In the genomic region with DNA sequence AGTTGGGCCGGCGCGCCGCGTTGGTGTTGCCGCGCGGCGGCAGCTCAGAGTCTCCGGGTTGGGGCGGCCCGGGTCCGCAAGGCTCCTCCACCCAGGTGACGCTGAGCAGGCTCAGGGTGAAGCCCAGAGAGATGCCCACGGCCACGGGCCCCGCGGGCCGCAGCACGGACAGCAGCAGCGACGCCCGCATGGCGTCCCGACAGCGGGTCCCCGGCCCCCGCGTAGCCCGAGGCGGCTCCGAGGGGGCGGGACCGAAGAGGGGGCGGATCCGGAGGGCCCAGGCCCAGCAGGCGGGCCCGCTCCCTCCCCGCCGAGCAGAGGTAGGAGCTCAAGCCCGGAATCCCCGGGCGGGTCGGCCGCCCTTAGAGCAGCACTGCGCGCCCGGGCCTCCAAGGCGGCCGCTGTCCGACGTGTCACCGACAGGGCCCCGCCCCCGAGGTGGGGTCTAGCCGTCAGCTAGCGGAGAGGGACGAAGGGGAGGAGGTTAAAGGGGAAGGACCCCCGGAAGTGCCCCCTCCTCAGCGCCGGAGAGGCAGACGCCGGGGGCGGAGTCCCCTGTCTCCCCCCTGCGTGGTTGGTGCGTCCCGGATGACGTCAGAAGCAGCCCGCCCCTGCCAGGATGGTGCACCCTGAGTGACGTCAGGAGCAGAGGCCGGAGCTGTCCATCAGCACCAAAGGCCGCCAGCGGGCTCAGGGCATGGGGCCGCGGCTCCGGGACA, we compare ENCODE assay signal across 8 mouse cellular contexts. TPM values are rescaled to one million over a fixed set of nuclear protein-coding genes. Genes with fewer than 3 reads are reported as not detected.
A peak's percentile ranks its signal among the peaks of the same experiment; 100 is the strongest.
DNase-seq lines count a peak whose midpoint lies in the region.

TSS of gene Chpf (minus strand) at position 392 of the 719 bp plus-strand sequence.
TSS of gene Tmem198 (plus strand) at position 617 of the 719 bp plus-strand sequence.

- peak; percentile 99 for DNase-seq in adrenal gland, adult (ENCODE audit: inconsistent age in 2 of 2, low spot score in 1 of 2)
- peak; percentile 99 for DNase-seq in embryo, embryonic 10 days (ENCODE audit: low spot score)
- DNase-seq in gastrocnemius, postnatal 10 days, result peak; percentile 93
- peak; percentile 96 for DNase-seq in induced T-regulatory cell, adult 2 months (ENCODE audit: low read depth)
- peak; percentile 95 to 97 for DNase-seq in left cerebral cortex, adult 8-10 months (ENCODE audit: low spot score in 2 of 2)
- DNase-seq in right cerebral cortex, adult 2 months (ENCODE audit: low spot score in 2 of 2), result peak; percentile 97 to 98
- DNase-seq in urinary bladder, postnatal 10 days (ENCODE audit: low spot score), result peak; percentile 92

- H3K4me1 ChIP-seq in megakaryocyte, embryonic 14.5 days, result peaks cover 35% of the 10 kb centered on the region

- peaks cover 97% of the 10 kb centered on the region for H3K27me3 ChIP-seq in megakaryocyte, embryonic 14.5 days (replicated peaks)

- H3K36me3 ChIP-seq in megakaryocyte, embryonic 14.5 days (replicated peaks; ENCODE audit: low read length), result peaks cover 25% of the 10 kb centered on the region

- peak within 1 kb of the TSS; percentile 93 for H3K4me3 ChIP-seq in megakaryocyte, embryonic 14.5 days (replicated peaks)

- peaks cover 7% of the 10 kb centered on the region; the same call in 1 of the 2 replicates for H3K9me3 ChIP-seq in megakaryocyte, embryonic 14.5 days

RNA-seq across cellular contexts. Expression of gene Chpf, which starts in this region (rescaled TPM):
- total RNA-seq in gastrocnemius, postnatal 10 days (2021), result 10 to 100 TPM; 22.2 to 32.0 TPM
- 10 to 100 TPM; 76.6 to 84.3 (median 80.0) TPM for total RNA-seq in left cerebral cortex, adult 8-10 months (2022)
- 9.2 and 30.3 TPM in 2 replicates for polyA plus RNA-seq in megakaryocyte, embryonic 14.5 days (2012; ENCODE audit: insufficient read depth, low replicate concordance)

RNA-seq across cellular contexts. Expression of gene Tmem198, which starts in this region (rescaled TPM):
- total RNA-seq in gastrocnemius, postnatal 10 days (2021), result under 1 TPM; 0.68 to 0.87 TPM
- 10 to 100 TPM; 62.4 to 70.5 (median 64.8) TPM for total RNA-seq in left cerebral cortex, adult 8-10 months (2022)
- 1.7 TPM in 1 of 2 replicates, not detected in the other for polyA plus RNA-seq in megakaryocyte, embryonic 14.5 days (2012; ENCODE audit: insufficient read depth, low replicate concordance)

Comparison
In these comparisons a context has a peak if more than half of its experiments do, and no peak if none do; other contexts are left out.
1. Peak in every context shown above with its lines: DNase-seq and H3K4me3 ChIP-seq.
2. RNA of gene Tmem198 (total RNA-seq): 62.4 to 70.5 TPM in left cerebral cortex, adult 8-10 months; 0.68 to 0.87 TPM in gastrocnemius, postnatal 10 days; every median in the first group is over 10 times any median in the second.